Mouse (Mus musculus) lung, postnatal 0 days (tissue): ENCODE measurements at regions not wholly inside any gene's neighbourhood (a gene's known extent, or its start where the extent isn't known, plus 50 kb on each side); places are given as distances from the start of the nearest gene placed in this dataset.

Source experiments
- ATAC-seq: fragments of 200-750 bp; cut with Nextera tagmentation; 2 replicates; pipeline ENCODE4 v1.8.0; 2017; ENCODE audit warnings: moderate library complexity
- DNase-seq: peaks from one replicate; pipeline ENCODE4 v3.0.0-alpha.2; 2016; ENCODE audit warnings: low spot score
- H3K27ac ChIP-seq: fragments of 300-500 bp; sonication (generic); 2 replicates; pipeline ENCODE4 v1.5.1; 2014; ENCODE audit warnings: antibody characterized with exemption, mild to moderate bottlenecking, low read length, mixed read lengths
- H3K27me3 ChIP-seq: fragments of 300-500 bp; sonication (generic); replicated peaks from 2 replicates; pipeline ENCODE4 v1.6.1; 2014; ENCODE audit warnings: low read length, mixed read lengths; ENCODE audit not compliant: insufficient read depth
- H3K36me3 ChIP-seq: fragments of 300-500 bp; sonication (generic); 2 replicates; pipeline ENCODE4 v1.6.1; 2014; ENCODE audit warnings: low read length, mixed read lengths; ENCODE audit not compliant: insufficient read depth
- H3K4me1 ChIP-seq: fragments of 300-500 bp; sonication (generic); 2 replicates; pipeline ENCODE4 v1.6.1; 2014; ENCODE audit warnings: antibody characterized with exemption, low read depth, low read length, mixed read lengths; ENCODE audit not compliant: insufficient read depth
- H3K4me2 ChIP-seq: fragments of 300-500 bp; sonication (generic); replicated peaks from 2 replicates; pipeline ENCODE4 v1.6.1; 2014; ENCODE audit warnings: low read depth, mild to moderate bottlenecking, low read length, moderate library complexity, mixed read lengths
- H3K4me3 ChIP-seq: fragments of 300-500 bp; sonication (generic); 2 replicates; pipeline ENCODE4 v1.5.1; 2014; ENCODE audit warnings: low read depth, low read length
- H3K9ac ChIP-seq: fragments of 300-500 bp; sonication (generic); replicated peaks from 2 replicates; pipeline ENCODE4 v1.6.1; 2014; ENCODE audit warnings: low read depth, mild to moderate bottlenecking
- H3K9me3 ChIP-seq: fragments of 300-500 bp; sonication (generic); 2 replicates; pipeline ENCODE4 v1.6.1; 2016; ENCODE audit warnings: low read length, mixed read lengths
- CTCF ChIP-seq: IDR thresholded peaks from 2 replicates; pipeline ENCODE4 v1.5.1; 2016; ENCODE audit warnings: antibody characterized with exemption, mild to moderate bottlenecking
- EP300 ChIP-seq: IDR thresholded peaks from 2 replicates; pipeline ENCODE4 v1.6.1; 2016; ENCODE audit warnings: antibody characterized with exemption, mild to moderate bottlenecking, control low read depth
- WGBS: fragments of 180-500 bp; shearing (Covaris S2); extraction: QIAGEN DNeasy Blood & Tissue Kit; methylation state at CpG from one replicate; pipeline ENCODE4 v1.1.7; 2014; 5-methylcytosine and 5-hydroxymethylcytosine counted together

- H3K4me3 ChIP-seq, result no peak overlapping the region
- ATAC-seq, result no peak
- H3K27me3 ChIP-seq, result no peaks in the 10 kb centered on the region
- WGBS, result 75% methylated on average over 4 of the region's 4 CpGs
- H3K9ac ChIP-seq, result no peak overlapping the region
- TF ChIP-seq EP300 (no peak), CTCF (no peak)
- no peaks in the 10 kb centered on the region for H3K36me3 ChIP-seq
- no peak for DNase-seq
- H3K4me1 ChIP-seq, result peaks cover 4% of the 10 kb centered on the region; the same call in 1 of the 2 replicates
- no peaks in the 10 kb centered on the region for H3K9me3 ChIP-seq
- no peak overlapping the region for H3K4me2 ChIP-seq
- H3K27ac ChIP-seq, result no peak overlapping the region
These were observed 625.6 kb upstream of the A1bg start for GRCm38 (mm10) chr15:61548400-61548799.

GRCm38 (mm10) chr15:61546608-61547007 lies 623.8 kb upstream of the A1bg start:
- TF ChIP-seq CTCF (no peak), EP300 (no peak)
- Histone ChIP-seq H3K4me1 (no peaks in the 10 kb centered on the region), H3K27me3 (no peaks in the 10 kb centered on the region), H3K36me3 (no peaks in the 10 kb centered on the region), H3K9ac (no peak overlapping the region), H3K4me2 (no peak overlapping the region), H3K9me3 (no peaks in the 10 kb centered on the region), H3K4me3 (no peak overlapping the region), H3K27ac (no peak overlapping the region)
- DNase-seq (no peak), ATAC-seq (no peak)
- 68% methylated on average over 3 of the region's 3 CpGs for WGBS

GRCm38 (mm10) chr15:61544074-61544473 lies 621.3 kb upstream of the A1bg start:
- Histone ChIP-seq H3K27ac (no peak overlapping the region), H3K36me3 (no peaks in the 10 kb centered on the region), H3K4me3 (no peak overlapping the region), H3K4me2 (no peak overlapping the region), H3K9me3 (no peaks in the 10 kb centered on the region), H3K9ac (no peak overlapping the region), H3K4me1 (no peaks in the 10 kb centered on the region), H3K27me3 (no peaks in the 10 kb centered on the region)
- ATAC-seq (no peak), DNase-seq (no peak)
- no peak for TF ChIP-seq CTCF
- 57% methylated on average over 2 of the region's 2 CpGs for WGBS

- 68% methylated on average over 4 of the region's 4 CpGs for WGBS
- H3K9ac ChIP-seq, result no peak overlapping the region
- DNase-seq (no peak), ATAC-seq (no peak)
- H3K27me3 ChIP-seq, result no peaks in the 10 kb centered on the region
- no peaks in the 10 kb centered on the region for H3K4me1 ChIP-seq
- no peak overlapping the region for H3K27ac ChIP-seq
- TF ChIP-seq EP300 (no peak), CTCF (no peak)
- H3K4me3 ChIP-seq, result no peak overlapping the region
- H3K36me3 ChIP-seq, result no peaks in the 10 kb centered on the region
- H3K4me2 ChIP-seq, result no peak overlapping the region
- H3K9me3 ChIP-seq, result no peaks in the 10 kb centered on the region
These were observed 618.8 kb upstream of the A1bg start for GRCm38 (mm10) chr15:61541643-61542042.

- DNase-seq, result peak; percentile 36
- H3K4me2 ChIP-seq, result no peak overlapping the region
- no peaks in the 10 kb centered on the region for H3K36me3 ChIP-seq
These were observed 618.1 kb upstream of the A1bg start for GRCm38 (mm10) chr15:61540753-61541421.

GRCm38 (mm10) chr15:61538930-61539329 lies 616.1 kb upstream of the A1bg start:
- Histone ChIP-seq H3K27ac (no peak overlapping the region), H3K4me1 (peaks cover 5% of the 10 kb centered on the region; the same call in 1 of the 2 replicates), H3K9ac (no peak overlapping the region), H3K9me3 (no peaks in the 10 kb centered on the region), H3K4me3 (no peak overlapping the region), H3K36me3 (no peaks in the 10 kb centered on the region), H3K4me2 (no peak overlapping the region), H3K27me3 (no peaks in the 10 kb centered on the region)
- no peak for TF ChIP-seq EP300
- TF ChIP-seq CTCF, result no peak
- DNase-seq (no peak), ATAC-seq (no peak)
- 57% methylated on average over 5 of the region's 5 CpGs for WGBS

More at GRCm38 (mm10) chr15:61540753-61541421, 618.1 kb upstream of the A1bg start:
- no peaks in the 10 kb centered on the region for H3K9me3 ChIP-seq
- no peaks in the 10 kb centered on the region; the same call in 1 of the 2 replicates for H3K4me1 ChIP-seq
- WGBS, result 41% methylated on average over 10 of the region's 10 CpGs
- TF ChIP-seq EP300 (no peak), CTCF (no peak)
- H3K4me3 ChIP-seq, result no peak overlapping the region
- no peak for ATAC-seq
- no peak overlapping the region for H3K27ac ChIP-seq
- H3K27me3 ChIP-seq, result no peaks in the 10 kb centered on the region
- no peak overlapping the region for H3K9ac ChIP-seq
